Mouse (Mus musculus): ENCODE results near the gene Cdc42ep3.

Cdc42ep3 gene

GRCm38 (mm10) chr17:79354444-79355270 is at the start of gene Cdc42ep3:
Cdc42ep3 (minus strand) TSS chr17:79355091.
- peak; percentile 68 for DNase-seq (ENCODE audit: low read depth, low spot score)

- no peak for DNase-seq (ENCODE audit: low read depth, low spot score)
Observed at GRCm38 (mm10) chr17:79400356-79400755, 45.5 kb upstream of the Cdc42ep3 start.

GRCm38 (mm10) chr17:79398416-79398815 is 43.5 kb upstream of the Cdc42ep3 start:
- DNase-seq (ENCODE audit: low read depth, low spot score): peak; percentile 35

- DNase-seq (ENCODE audit: low read depth, low spot score): no peak
Observed at GRCm38 (mm10) chr17:79394799-79395198, 39.9 kb upstream of the Cdc42ep3 start.

- DNase-seq (ENCODE audit: low read depth, low spot score): no peak
Observed at GRCm38 (mm10) chr17:79393886-79394285, 39.0 kb upstream of the Cdc42ep3 start.

GRCm38 (mm10) chr17:79387465-79388066 is 32.7 kb upstream of the Cdc42ep3 start:
- DNase-seq (ENCODE audit: low read depth, low spot score): no peak

- DNase-seq (ENCODE audit: low read depth, low spot score): no peak
Observed at GRCm38 (mm10) chr17:79381485-79381884, 26.6 kb upstream of the Cdc42ep3 start.

- DNase-seq (ENCODE audit: low read depth, low spot score): no peak
Observed at GRCm38 (mm10) chr17:79379191-79379590, 24.3 kb upstream of the Cdc42ep3 start.

- DNase-seq (ENCODE audit: low read depth, low spot score): no peak
Observed at GRCm38 (mm10) chr17:79376434-79377210, 21.7 kb upstream of the Cdc42ep3 start.

- no peak for DNase-seq (ENCODE audit: low read depth, low spot score)
Observed at GRCm38 (mm10) chr17:79372973-79373372, 18.1 kb upstream of the Cdc42ep3 start.

GRCm38 (mm10) chr17:79364749-79365450 is 10.0 kb upstream of the Cdc42ep3 start:
- no peak for DNase-seq (ENCODE audit: low read depth, low spot score)

GRCm38 (mm10) chr17:79356071-79356601 is 1.2 kb upstream of the Cdc42ep3 start:
- DNase-seq (ENCODE audit: low read depth, low spot score): no peak

GRCm38 (mm10) chr17:79355271-79355991 is 540 bp upstream of the Cdc42ep3 start:
- peak; percentile 85 for DNase-seq (ENCODE audit: low read depth, low spot score)

GRCm38 (mm10) chr17:79354174-79354443 is 782 bp downstream of the Cdc42ep3 start:
- DNase-seq (ENCODE audit: low read depth, low spot score): no peak

GRCm38 (mm10) chr17:79353446-79354173 is 1.3 kb downstream of the Cdc42ep3 start:
- DNase-seq (ENCODE audit: low read depth, low spot score): peak; percentile 83

GRCm38 (mm10) chr17:79350751-79351191 is 4.1 kb downstream of the Cdc42ep3 start:
- no peak for DNase-seq (ENCODE audit: low read depth, low spot score)

- no peak for DNase-seq (ENCODE audit: low read depth, low spot score)
Observed at GRCm38 (mm10) chr17:79349371-79349770, 5.5 kb downstream of the Cdc42ep3 start.

GRCm38 (mm10) chr17:79347920-79348589 is 6.8 kb downstream of the Cdc42ep3 start:
- peak; percentile 46 for DNase-seq (ENCODE audit: low read depth, low spot score)

- DNase-seq (ENCODE audit: low read depth, low spot score): no peak
Observed at GRCm38 (mm10) chr17:79347291-79347690, 7.6 kb downstream of the Cdc42ep3 start.
